Mouse (Mus musculus) erythroblast, embryonic 14.5 days (primary cell): ENCODE measurements around the gene Traip.

ENCODE experiments used
- GATA1 ChIP-seq: IDR thresholded peaks from 2 replicates; pipeline ENCODE4 v1.6.1; 2012; ENCODE audit warnings: low read length, inconsistent platforms, mixed read lengths
- TAL1 ChIP-seq: IDR thresholded peaks from 3 replicates; pipeline ENCODE4 v1.6.1; 2012; ENCODE audit warnings: low read length, inconsistent platforms, mixed read lengths

DNA sequence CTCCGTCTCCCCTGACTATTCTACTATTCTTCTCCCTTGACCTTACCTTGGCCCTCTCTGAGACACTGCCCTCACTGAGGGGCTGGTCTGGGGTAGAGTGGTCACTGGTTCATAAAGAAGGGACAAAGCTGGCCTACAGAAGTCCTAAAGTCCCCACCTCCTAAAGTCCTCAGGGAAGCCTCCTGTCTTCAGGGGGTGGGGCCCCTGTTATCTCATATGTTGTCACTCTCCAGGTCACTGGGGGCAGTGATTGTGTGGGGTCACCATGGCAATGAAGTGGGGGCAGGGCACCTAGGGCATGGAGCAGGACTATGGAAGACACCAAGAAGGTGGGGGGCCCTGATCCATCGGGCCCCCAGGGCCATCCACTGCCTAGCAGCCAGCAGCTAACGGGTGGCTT is 21.8 kb upstream of the Traip start, which contains the start of gene Actl11:
- TF ChIP-seq GATA1 (no peak), TAL1 (no peak)
